Mouse (Mus musculus) granulocyte monocyte progenitor cell, adult 5-6 weeks (primary cell): ENCODE measurements around the gene Timd2. TPM values are rescaled to one million over a fixed set of nuclear protein-coding genes. Genes with fewer than 3 reads are reported as not detected.
A peak's percentile ranks its signal among the peaks of the same experiment; 100 is the strongest.
"Not testable (repeated sequence)": the region's sequence is repeated elsewhere in the genome, so short reads cannot be mapped to it uniquely, and the experiment has no call there.

Experiments
- ATAC-seq: replicated peaks from 2 replicates; pipeline ENCODE4 v1.8.0; 2016; ENCODE audit warnings: mild to moderate bottlenecking, moderate TSS enrichment, inconsistent platforms; ENCODE audit not compliant: poor library complexity, severe bottlenecking
- total RNA-seq, 2 experiments: library from RNA; stranded (forward) in 1 of 2; stranded (reverse) in 1 of 2; fragments of 200-712, 200-1000 nt in 1 of 2; fragments of >200 nt in 1 of 2; fragmentation: Nextera tagmentation in 1 of 2; gene quantifications; 2 replicates each; pipeline ENCODE4 v1.2.3; 2014 to 2017

The Timd2 gene
- total RNA-seq (2014; fragmentation: Nextera tagmentation) (not detected in 2 replicates), total RNA-seq (2017) (0.13 TPM in 1 of 2 replicates, not detected in the other)

- ATAC-seq: no peak
Measured at GRCm38 (mm10) chr11:46706664-46707356, at the start of gene Timd2. TSS of gene Timd2 (minus strand) at chr11:46707061.

- ATAC-seq: not testable (repeated sequence)
Measured at GRCm38 (mm10) chr11:46755714-46756113, 48.9 kb upstream of the Timd2 start.

- ATAC-seq: no peak
Measured at GRCm38 (mm10) chr11:46754669-46755068, 47.8 kb upstream of the Timd2 start.

DNA sequence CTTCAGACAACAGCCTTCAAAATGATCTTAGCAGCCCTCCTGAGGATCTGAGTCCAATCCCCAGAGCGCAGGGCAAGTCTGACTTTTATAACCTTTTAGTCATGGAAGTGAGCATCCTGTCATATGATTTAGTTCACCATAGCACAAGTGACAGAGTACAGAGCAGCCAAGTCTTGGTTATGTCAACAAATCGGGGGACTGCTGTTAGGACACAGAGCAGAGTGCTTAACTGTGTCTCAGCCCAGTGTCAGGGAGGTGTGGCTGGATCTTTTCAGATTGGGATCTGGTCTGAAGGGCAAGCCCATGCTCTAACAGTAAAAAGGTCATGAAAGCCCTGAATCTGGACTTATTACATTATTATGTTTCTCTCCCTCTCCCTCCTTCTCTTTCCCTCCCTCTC, 46.8 kb upstream of the Timd2 start:
- ATAC-seq: no peak

GRCm38 (mm10) chr11:46747996-46748395, 41.1 kb upstream of the Timd2 start:
- ATAC-seq: no peak

DNA sequence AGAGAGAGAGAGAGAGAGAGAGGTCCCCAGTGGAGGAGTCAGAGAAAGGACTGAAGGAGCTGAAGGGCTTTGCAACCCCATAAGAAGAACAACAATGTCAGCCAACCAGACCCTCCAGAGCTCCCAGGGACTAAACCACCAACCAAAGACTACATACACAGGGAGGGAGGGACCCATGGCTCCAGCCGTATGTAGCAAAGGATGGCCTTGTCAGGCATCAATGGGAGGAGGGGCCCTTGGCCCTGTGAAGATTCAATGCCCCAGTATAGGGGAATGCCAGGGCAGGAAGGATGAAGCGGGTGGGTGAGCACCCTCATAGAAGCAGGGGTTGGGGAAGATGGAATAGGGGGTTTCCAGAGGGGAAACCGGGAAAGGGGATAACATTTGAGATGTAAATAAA, 34.9 kb upstream of the Timd2 start:
- no peak for ATAC-seq

DNA sequence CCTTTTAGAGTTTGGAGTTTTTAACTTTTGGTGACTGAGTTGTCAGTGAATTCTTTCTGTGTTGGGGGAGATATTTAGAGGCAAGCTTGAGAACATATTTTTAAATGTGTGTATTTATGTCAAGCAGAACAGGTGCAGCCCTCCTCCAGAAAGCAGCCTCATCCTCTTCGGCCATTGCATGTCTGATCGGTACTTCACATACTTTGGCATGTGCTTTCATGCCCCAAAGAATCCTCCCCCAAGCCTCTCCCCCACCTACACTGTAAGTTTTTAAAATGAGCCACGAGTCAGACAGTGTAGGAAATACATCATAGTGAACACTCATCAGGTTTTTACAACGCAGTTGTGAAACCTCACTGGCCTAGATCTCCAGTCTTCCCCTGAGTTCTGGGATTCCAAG, 34.0 kb upstream of the Timd2 start:
- no peak for ATAC-seq

DNA sequence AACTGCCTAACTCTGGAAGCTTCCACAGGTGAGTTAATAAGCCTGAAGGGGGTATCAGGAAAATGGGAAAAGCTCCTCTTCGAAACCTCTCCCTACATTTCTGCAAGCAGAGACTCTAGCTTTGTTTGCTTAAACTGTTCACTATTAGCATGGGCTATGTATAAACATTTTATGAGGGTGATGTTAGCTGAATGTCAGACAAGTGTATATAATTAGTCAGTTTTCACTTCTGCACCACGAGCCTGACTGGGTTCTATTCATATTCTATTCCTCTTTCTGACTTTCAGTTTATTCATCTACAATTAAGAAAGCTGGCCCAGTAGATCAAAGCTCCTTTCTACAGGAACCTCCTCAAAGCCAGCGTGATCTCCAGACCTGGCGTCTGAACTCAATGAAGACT, 32.6 kb upstream of the Timd2 start:
- ATAC-seq: no peak

- not testable (repeated sequence) for ATAC-seq
Measured at GRCm38 (mm10) chr11:46735076-46735475, 28.2 kb upstream of the Timd2 start, which contains the start of gene Havcr1. TSS of gene Havcr1 (plus strand) at chr11:46735080.

GRCm38 (mm10) chr11:46734617-46735016, 27.8 kb upstream of the Timd2 start:
- ATAC-seq: no peak

GRCm38 (mm10) chr11:46733242-46733789, 26.5 kb upstream of the Timd2 start:
- peak; percentile 67; the same call in 1 of the 2 replicates for ATAC-seq

GRCm38 (mm10) chr11:46731541-46732070, 24.7 kb upstream of the Timd2 start:
- no peak for ATAC-seq

GRCm38 (mm10) chr11:46698830-46699229, 8.0 kb downstream of the Timd2 start:
- peak; percentile 27 for ATAC-seq

DNA sequence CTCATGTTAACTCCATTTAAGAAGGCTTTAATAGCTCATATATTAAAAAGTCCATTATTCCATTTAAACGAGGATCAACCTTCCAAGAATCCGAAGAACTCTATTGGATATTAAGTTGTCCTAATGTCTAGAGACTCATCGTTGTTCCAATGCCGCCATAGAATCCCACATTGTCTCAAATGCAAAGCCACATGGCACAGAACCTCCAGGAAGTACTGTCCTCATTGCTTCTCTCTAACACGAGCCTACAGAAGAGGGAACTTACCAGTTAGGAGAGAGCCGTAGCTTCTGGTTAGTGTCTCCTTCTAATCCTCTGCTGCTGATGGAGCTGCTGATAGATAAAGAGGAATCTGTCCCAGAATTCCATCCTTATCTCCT, 8.6 kb downstream of the Timd2 start:
- no peak for ATAC-seq

GRCm38 (mm10) chr11:46697433-46698277, 9.2 kb downstream of the Timd2 start:
- ATAC-seq: no peak

- ATAC-seq: not testable (repeated sequence)
Measured at GRCm38 (mm10) chr11:46695849-46696248, 11.0 kb downstream of the Timd2 start.

DNA sequence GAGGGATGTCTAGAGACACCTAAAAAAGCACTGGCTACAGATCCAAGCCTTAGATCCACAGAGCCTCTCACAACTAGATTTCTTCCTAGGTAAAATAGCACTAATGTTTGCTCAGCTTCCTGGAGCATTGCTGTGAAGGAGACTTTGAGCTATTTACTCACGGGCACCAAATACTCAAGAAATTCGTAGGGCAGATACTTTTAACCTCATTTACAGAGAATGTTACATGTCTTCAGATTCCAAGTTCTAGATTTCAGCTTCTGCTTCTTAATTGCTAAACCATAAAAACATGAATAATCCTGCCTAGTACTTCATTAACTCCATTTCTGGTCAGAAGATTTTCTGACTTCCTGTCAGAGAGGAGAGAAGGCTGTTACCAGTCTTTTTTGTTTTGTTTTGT, 16.7 kb downstream of the Timd2 start:
- ATAC-seq: no peak

DNA sequence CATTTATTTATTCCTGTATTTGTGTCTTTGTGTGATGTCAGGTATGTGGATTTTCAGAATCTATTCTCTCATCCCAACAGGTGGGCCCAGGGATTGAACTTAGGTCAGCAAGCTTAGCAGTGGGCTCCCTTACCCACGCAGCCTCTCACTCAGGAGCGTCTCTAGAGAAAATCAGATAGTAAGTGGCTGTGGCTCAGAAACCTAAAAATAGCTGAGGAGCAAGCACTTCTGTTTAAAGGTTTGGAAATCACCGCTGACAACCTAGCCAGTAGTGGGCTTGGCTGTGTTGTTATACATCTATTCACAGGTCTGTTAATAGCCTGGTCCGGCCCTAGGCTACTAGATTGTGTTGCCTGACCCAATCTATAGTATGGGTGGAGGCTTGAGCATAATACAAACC, 23.1 kb downstream of the Timd2 start:
- ATAC-seq: no peak

DNA sequence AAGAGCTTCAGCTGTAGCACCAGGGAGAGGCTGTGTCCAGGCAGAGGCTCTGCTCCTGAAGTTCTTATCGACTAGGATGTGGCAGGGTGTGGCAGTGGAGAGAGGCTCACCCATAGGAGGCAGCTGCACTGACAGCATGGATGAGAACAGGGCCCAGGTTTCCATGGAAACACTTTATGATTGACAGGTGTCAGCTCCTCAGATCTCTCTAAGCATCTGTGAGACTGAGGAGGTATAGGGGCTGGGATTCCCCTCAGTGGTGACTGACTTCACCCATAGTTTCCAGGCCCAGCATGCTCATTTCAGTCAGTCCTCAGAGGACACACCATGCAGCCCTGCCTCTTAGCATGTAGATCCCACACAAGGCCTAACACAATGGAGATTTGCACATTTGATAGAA, 24.0 kb downstream of the Timd2 start:
- no peak for ATAC-seq

DNA sequence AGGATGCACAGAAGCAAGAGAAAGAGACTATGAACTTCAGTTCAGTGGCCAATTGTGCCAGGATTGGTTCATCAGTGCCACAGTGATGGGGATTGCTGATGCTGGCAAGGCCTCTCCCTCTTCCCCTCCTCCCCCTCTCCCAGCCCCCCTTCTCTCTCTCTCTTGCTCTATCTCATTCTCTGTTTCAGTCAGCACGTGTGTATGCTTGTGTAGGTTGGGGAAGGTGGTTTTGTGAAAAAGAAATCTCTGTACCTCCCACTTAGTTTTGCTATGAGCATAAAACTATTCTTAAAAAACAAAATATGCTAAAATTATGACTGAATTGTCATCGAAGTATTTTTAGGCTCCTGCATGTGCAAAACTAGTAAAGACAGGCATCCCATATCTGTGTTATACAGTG, 38.9 kb downstream of the Timd2 start:
- no peak for ATAC-seq

- no peak for ATAC-seq
Measured at GRCm38 (mm10) chr11:46667105-46667504, 39.8 kb downstream of the Timd2 start.
